Mouse (Mus musculus) effector memory CD4-positive, alpha-beta T cell, adult 7 months (primary cell): ENCODE data around the gene Fezf1. TPM values are rescaled to one million over a fixed set of nuclear protein-coding genes. Genes with fewer than 3 reads are reported as not detected.

ENCODE experiments used
- polyA plus RNA-seq: library from polyadenylated mRNA; unstranded; fragments of 100-300 nt; shearing (Covaris generic); gene quantifications from one replicate; pipeline ENCODE4 v1.2.1, GENCODE M21; 2017

The Fezf1 gene
- polyA plus RNA-seq, result not detected

DNA sequence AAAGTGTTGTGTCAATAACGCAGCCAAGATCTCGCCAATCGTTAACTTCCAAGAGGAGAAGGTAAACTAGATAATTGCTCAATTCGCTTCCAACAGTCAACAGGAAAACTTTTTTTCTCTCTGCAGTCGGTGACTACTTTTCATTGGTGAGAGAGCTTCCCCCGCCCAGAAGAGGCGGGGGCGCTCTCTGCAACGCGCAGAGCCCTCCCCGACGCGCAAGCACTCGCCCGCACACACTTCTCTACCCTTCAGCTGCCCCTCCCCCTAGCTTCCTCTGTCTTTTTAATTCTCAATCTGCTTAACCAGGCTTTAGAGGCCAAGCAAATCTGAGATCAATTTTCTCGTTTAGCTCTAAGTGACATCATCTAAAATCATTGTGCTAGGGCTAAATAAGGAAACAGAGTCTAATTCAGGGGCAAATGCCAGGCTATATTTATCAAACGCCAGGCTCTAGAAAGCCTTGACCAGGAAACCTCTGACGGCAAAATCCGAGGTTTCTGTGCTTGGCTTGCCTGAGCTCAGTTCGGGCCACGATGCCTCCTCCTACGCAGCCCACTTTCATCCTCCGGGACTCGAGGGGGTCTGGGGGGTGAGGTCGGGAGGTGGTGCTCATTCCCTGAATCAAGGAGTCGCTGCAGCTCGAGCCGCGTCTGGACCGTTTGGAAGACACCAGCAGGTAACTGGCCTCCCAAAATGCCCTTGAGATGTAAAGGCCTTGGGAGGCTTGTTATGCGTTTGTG, at the start of gene Fezf1:
TSS of gene Fezf1 (minus strand) at position 50 of the 740 bp plus-strand sequence.

Other genes with a start within 250 kb of the Fezf1 start
- gene Aass, start 115.4 kb downstream of the Fezf1 start, polyA plus RNA-seq, result 0.21 TPM